Mouse (Mus musculus): ENCODE results near the gene Fam83g. TPM values are rescaled to one million over a fixed set of nuclear protein-coding genes. Genes with fewer than 3 reads are reported as not detected.

Fam83g gene
- total and polyA plus RNA-seq, 3 experiments = 19.1 to 63.7 (median 19.2) TPM

DNA sequence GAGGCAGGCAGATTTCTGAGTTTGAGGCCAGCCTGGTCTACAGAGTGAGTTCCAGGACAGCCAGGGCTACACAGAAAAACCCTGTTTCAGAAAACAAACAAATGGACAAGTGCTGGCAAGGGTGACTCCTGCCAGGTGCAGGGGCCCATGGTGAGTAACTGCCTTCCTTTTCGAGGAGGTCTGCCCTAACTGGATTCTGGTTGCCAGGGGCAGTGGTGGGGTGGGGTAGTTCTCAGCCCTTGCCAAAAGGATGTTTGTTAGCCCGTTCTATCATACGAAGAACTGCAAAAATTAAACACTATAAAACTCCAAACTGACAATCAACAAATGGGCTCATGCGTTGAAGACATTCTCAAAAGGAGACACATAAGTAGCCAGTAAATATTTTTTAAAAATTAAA is 34.3 kb upstream of the Fam83g start:
- Histone ChIP-seq H3K4me1 (ENCODE audit: control insufficient read depth in 1 of 2, insufficient read depth in 2 of 2) (peaks cover 42 to 77% of the 10 kb centered on the region in 2 experiments), H3K27ac (ENCODE audit: insufficient read depth, low read depth) (peak overlapping the region; percentile 100), H3K4me2 (ENCODE audit: insufficient read depth, low read depth, poor library complexity, severe bottlenecking) (no peak overlapping the region), H3K9ac (ENCODE audit: insufficient read depth, low read depth) (peak overlapping the region; percentile 15; the same call in 1 of the 2 replicates), H3K9me3 (replicated peaks; ENCODE audit: low read length) (no peaks in the 10 kb centered on the region), H3K79me2 (replicated peaks; ENCODE audit: control insufficient read depth, extremely low read depth, insufficient read depth, poor library complexity, severe bottlenecking) (peaks cover 26% of the 10 kb centered on the region), H3K4me3 (replicated peaks in 1 of 3; ENCODE audit: low read depth in 2 of 3, low read length in 2 of 3, poor library complexity in 1 of 3) (peak overlapping the region in 1 of 3 experiments; percentile 22), H3K27me3 (replicated peaks) (no peaks in the 10 kb centered on the region), H3K36me3 (replicated peaks in 1 of 2; ENCODE audit: control insufficient read depth in 1 of 2, insufficient read depth in 1 of 2, low read length in 1 of 2) (peaks cover 8 to 9% of the 10 kb centered on the region in 2 experiments)
- dilution Hi-C loops (cut with MboI; ENCODE audit: extremely low pct_ligation_motif_present, extremely low pct_unique_long_range_greater_than_20kb, low sequenced_read_pairs) = no loop called here
- TF ChIP-seq USF2 (conservative IDR thresholded peaks at IDR 0.05; ENCODE audit: low read depth, low read length) (no peak), RCOR1 (conservative IDR thresholded peaks at IDR 0.05; ENCODE audit: low read depth, low read length) (no peak), E2F4 (IDR thresholded peaks at IDR 0.05; ENCODE audit: insufficient replicate concordance, low read depth, low read length) (no peak), RAD21 (IDR thresholded peaks at IDR 0.05; ENCODE audit: low read depth, low read length) (no peak; the same call in 1 of the 2 replicates), EP300 (IDR thresholded peaks at IDR 0.05; ENCODE audit: low read length) (0 out of 2 replicates have a peak, but pooled peaks have one; percentile 46), MAZ (IDR thresholded peaks at IDR 0.05; ENCODE audit: low read depth, low read length) (no peak), BHLHE40 (IDR thresholded peaks at IDR 0.05; ENCODE audit: low read depth, low read length) (no peak), SIN3A (IDR thresholded peaks at IDR 0.05; ENCODE audit: low read length) (0 out of 2 replicates have a peak, but pooled peaks have one; percentile 45), UBTF (IDR thresholded peaks at IDR 0.05; ENCODE audit: low read depth, low read length) (0 out of 2 replicates have a peak, but pooled peaks have one; percentile 35), ZKSCAN1 (IDR thresholded peaks at IDR 0.05; ENCODE audit: borderline replicate concordance, low read depth, low read length) (no peak), MYC (IDR thresholded peaks at IDR 0.05; ENCODE audit: low read depth, low read length) (no peak), CHD2 (IDR thresholded peaks at IDR 0.05; ENCODE audit: low read length) (no peak), JUND (conservative IDR thresholded peaks at IDR 0.05; ENCODE audit: low read depth, low read length) (no peak), POLR2AphosphoS2 (IDR thresholded peaks at IDR 0.05; ENCODE audit: low read depth, low read length) (no peak), MEF2A (IDR thresholded peaks at IDR 0.05; ENCODE audit: borderline replicate concordance, low read depth, low read length) (peak; percentile 36; the same call in 1 of the 2 replicates), ZC3H11A (IDR thresholded peaks at IDR 0.05; ENCODE audit: low read depth, low read length) (no peak), PAX5 (IDR thresholded peaks at IDR 0.05; ENCODE audit: low read length) (no peak), NRF1 (IDR thresholded peaks at IDR 0.05; ENCODE audit: low read depth, low read length) (no peak), TCF12 (IDR thresholded peaks at IDR 0.05; ENCODE audit: low read depth, low read length) (peak; percentile 64), ETS1 (conservative IDR thresholded peaks at IDR 0.05; ENCODE audit: low read depth, low read length) (peak; percentile 27; the same call in 1 of the 2 replicates), IRF4 (IDR thresholded peaks at IDR 0.05; ENCODE audit: low read depth, low read length) (peak; percentile 38; the same call in 1 of the 2 replicates), HCFC1 (IDR thresholded peaks at IDR 0.05; ENCODE audit: low read depth, low read length) (no peak), MAX (IDR thresholded peaks at IDR 0.05; ENCODE audit: low read length) (no peak), CHD1 (IDR thresholded peaks at IDR 0.05; ENCODE audit: low read depth, low read length) (peak; percentile 79; the same call in 1 of the 2 replicates), GABPA (IDR thresholded peaks at IDR 0.05; ENCODE audit: insufficient replicate concordance, low read depth, low read length) (no peak), NELFE (IDR thresholded peaks at IDR 0.05; ENCODE audit: low read depth, low read length) (no peak)
- no peak for DNase-seq (ENCODE audit: extremely low read depth)
- in situ Hi-C loops (cut with MboI; ENCODE audit: low pct_ligation_motif_present, low pct_unique_long_range_greater_than_20kb, low sequenced_read_pairs) = no loop called here

Measured in CH12.LX (cell line).